Mouse (Mus musculus): ENCODE results near the gene Phf21a. TPM values are rescaled to one million over a fixed set of nuclear protein-coding genes. Genes with fewer than 3 reads are reported as not detected.
"Not testable (repeated sequence)": the region's sequence is repeated elsewhere in the genome, so short reads cannot be mapped to it uniquely, and the experiment has no call there.

The Phf21a gene
- polyA plus RNA-seq, 1 experiment: 49.2 TPM

DNA sequence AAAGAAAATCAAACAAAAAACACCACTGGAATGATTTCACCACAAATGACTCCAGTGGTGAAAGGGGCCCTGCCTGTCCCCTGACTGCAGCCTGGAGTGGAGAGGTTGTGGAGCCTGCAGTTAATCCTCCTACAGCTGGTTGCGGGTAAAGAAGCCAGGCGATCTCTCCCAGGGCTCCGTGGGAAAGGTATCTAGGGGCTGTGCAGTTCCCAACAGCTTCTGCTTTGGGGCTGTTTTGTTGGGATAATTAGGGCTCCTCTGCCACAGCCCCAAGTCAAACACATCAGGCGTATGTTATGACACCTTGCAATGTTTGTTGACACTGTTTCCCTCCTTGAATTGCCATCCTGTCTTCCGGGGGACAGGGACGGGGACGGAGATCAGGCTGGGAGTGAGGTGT is 47.5 kb downstream of the Phf21a start:
- DNase-seq (ENCODE audit: low read depth in 1 of 2, low spot score in 2 of 2): no peak
- no peaks in the 10 kb centered on the region for H3K4me1 ChIP-seq (ENCODE audit: control insufficient read depth, insufficient read depth, insufficient read length)
- H3K4me3 ChIP-seq (ENCODE audit: extremely low read depth, insufficient read depth, insufficient read length): no peak overlapping the region
- WGBS: 86% methylated on average over 7 of the region's 7 CpGs
- H3K27me3 ChIP-seq (ENCODE audit: control insufficient read depth, insufficient read depth, low read length): no peaks in the 10 kb centered on the region
- H3K27ac ChIP-seq (ENCODE audit: insufficient read depth, low read length): no peak overlapping the region
- no peaks in the 10 kb centered on the region for H3K36me3 ChIP-seq (ENCODE audit: control insufficient read depth, insufficient read depth, low read length)
- TF ChIP-seq CTCF (IDR thresholded peaks at IDR 0.05; ENCODE audit: extremely low read depth, insufficient read depth, insufficient read length, insufficient replicate concordance) (no peak), POLR2A (IDR thresholded peaks at IDR 0.05; ENCODE audit: low read depth, low read length) (no peak)

DNA sequence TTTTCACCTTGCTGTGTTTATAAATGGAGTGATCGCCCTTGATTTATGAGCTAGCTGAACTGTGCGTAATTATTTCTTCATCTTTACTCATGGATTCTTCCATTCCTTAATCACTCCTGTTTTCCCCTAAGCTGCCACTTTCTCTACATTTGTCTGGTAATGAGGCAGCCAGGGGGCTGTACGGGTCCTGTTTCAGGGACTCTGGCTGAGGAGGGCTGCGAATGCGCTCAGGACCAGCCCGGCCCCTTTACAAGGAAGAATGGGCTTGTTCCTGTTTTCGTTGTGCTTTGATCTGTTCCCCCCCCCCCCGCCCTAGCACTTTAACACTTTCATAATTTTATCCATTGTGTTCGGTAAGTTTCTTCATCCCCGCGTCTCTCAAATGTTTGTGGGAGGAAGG is 48.2 kb downstream of the Phf21a start:
- no peak for DNase-seq (ENCODE audit: low read depth in 1 of 2, low spot score in 2 of 2)
- TF ChIP-seq CTCF (IDR thresholded peaks at IDR 0.05; ENCODE audit: extremely low read depth, insufficient read depth, insufficient read length, insufficient replicate concordance): no peak
- TF ChIP-seq POLR2A (IDR thresholded peaks at IDR 0.05; ENCODE audit: low read depth, low read length): no peak
- Histone ChIP-seq H3K4me3 (ENCODE audit: extremely low read depth, insufficient read depth, insufficient read length) (no peak overlapping the region), H3K27me3 (ENCODE audit: control insufficient read depth, insufficient read depth, low read length) (no peaks in the 10 kb centered on the region), H3K4me1 (ENCODE audit: control insufficient read depth, insufficient read depth, insufficient read length) (no peaks in the 10 kb centered on the region), H3K27ac (ENCODE audit: insufficient read depth, low read length) (no peak overlapping the region), H3K36me3 (ENCODE audit: control insufficient read depth, insufficient read depth, low read length) (no peaks in the 10 kb centered on the region)
- 7% methylated on average over 11 of the region's 11 CpGs for WGBS

DNA sequence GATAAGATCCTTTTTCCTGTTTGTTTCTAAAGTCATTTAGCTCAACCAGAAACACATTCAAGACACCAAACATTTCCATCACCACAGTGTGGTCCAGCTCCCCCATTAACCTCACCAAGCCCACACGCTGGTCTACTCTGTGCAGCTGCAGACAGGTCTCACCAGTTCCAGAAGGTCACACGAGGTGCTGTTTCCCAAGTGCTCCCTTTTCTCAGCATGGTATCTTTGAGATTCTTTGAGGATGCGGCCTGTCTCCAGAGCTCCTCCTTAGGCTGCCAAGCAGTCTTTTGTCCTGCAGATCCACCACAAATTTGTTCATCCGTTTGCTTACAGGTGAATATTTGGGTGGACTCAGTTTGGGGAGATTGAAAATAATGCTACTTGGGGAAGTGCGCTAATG is 51.0 kb downstream of the Phf21a start:
- no peaks in the 10 kb centered on the region for H3K36me3 ChIP-seq (ENCODE audit: control insufficient read depth, insufficient read depth, low read length)
- no peak for DNase-seq (ENCODE audit: low read depth in 1 of 2, low spot score in 2 of 2)
- H3K27me3 ChIP-seq (ENCODE audit: control insufficient read depth, insufficient read depth, low read length): no peaks in the 10 kb centered on the region
- no peak for TF ChIP-seq POLR2A (IDR thresholded peaks at IDR 0.05; ENCODE audit: low read depth, low read length)
- H3K4me3 ChIP-seq (ENCODE audit: extremely low read depth, insufficient read depth, insufficient read length): no peak overlapping the region
- no peak overlapping the region for H3K27ac ChIP-seq (ENCODE audit: insufficient read depth, low read length)
- 77% methylated on average over 5 of the region's 5 CpGs for WGBS
- H3K4me1 ChIP-seq (ENCODE audit: control insufficient read depth, insufficient read depth, insufficient read length): no peaks in the 10 kb centered on the region

DNA sequence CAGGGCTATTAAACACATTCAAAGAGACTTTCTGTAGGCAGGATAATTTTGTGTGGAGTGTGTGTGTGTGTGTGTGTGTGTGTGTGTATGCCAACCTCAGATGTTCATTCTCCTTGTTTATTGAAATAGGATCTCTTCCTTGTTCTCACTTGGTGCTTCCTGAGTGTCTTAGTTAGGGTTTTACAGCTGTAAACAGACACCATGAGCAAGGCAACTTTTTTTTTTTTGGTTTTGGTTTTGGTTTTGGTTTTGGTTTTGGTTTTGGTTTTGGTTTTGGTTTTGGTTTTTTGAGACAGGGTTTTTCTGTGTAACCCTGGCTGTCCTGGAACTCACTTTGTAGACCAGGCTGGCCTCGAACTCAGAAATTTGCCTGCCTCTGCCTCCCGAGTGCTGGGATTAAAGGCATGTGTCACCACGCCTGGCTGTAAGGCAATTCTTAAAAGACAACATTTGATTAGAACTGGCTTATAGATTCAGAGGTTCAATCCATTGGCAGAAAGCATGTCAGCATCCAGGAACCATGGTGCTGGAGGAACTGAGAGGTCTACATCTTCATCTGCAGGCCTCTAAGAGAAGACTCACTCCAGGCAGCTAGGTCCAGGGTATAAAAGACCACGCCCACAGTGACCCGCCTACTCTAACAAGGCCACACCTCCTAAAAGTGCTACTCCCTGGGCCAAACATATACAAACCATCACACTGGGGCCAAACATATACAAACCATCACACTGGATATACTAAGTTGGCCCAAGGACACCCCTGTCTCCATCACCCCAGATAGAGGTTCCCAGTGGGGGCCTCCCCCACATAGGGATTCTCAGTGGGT is 55.2 kb downstream of the Phf21a start:
- H3K27me3 ChIP-seq (ENCODE audit: control insufficient read depth, insufficient read depth, low read length); DNase-seq (ENCODE audit: low read depth in 1 of 2, low spot score in 2 of 2); H3K27ac ChIP-seq (ENCODE audit: insufficient read depth, low read length); H3K36me3 ChIP-seq (ENCODE audit: control insufficient read depth, insufficient read depth, low read length); H3K4me1 ChIP-seq (ENCODE audit: control insufficient read depth, insufficient read depth, insufficient read length); H3K4me3 ChIP-seq (ENCODE audit: extremely low read depth, insufficient read depth, insufficient read length): not testable (repeated sequence)
- WGBS: 88% methylated on average over 5 of the region's 5 CpGs

DNA sequence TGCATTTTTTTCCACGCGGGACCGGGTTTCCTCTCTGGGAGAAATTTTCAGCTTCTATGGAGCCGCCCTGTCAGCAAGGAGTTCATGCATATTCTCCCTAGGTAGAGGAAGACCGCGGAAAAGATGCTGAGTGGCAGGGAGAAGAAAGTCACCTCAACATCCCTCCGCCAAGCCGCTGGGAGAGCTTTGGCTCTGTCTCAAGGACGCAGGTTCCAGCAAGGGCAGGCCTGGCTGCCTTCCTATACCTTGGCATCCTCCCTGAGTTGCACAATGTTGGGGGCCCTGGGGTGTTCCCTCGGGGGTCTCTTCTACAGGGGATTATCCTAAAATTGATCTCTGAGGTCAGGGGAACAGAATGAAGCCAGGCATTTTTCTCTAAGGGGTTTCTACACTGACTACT is 71.4 kb downstream of the Phf21a start:
- no peaks in the 10 kb centered on the region for H3K4me1 ChIP-seq (ENCODE audit: control insufficient read depth, insufficient read depth, insufficient read length)
- no peaks in the 10 kb centered on the region for H3K36me3 ChIP-seq (ENCODE audit: control insufficient read depth, insufficient read depth, low read length)
- TF ChIP-seq CTCF (IDR thresholded peaks at IDR 0.05; ENCODE audit: extremely low read depth, insufficient read depth, insufficient read length, insufficient replicate concordance) (no peak), POLR2A (IDR thresholded peaks at IDR 0.05; ENCODE audit: low read depth, low read length) (no peak)
- H3K27ac ChIP-seq (ENCODE audit: insufficient read depth, low read length): no peak overlapping the region
- 82% methylated on average over 10 of the region's 10 CpGs for WGBS
- DNase-seq (ENCODE audit: low read depth in 1 of 2, low spot score in 2 of 2): no peak
- H3K27me3 ChIP-seq (ENCODE audit: control insufficient read depth, insufficient read depth, low read length): 0 out of 2 replicates have a peak, but pooled peaks cover 2% of the 10 kb centered on the region
- H3K4me3 ChIP-seq (ENCODE audit: extremely low read depth, insufficient read depth, insufficient read length): no peak overlapping the region

DNA sequence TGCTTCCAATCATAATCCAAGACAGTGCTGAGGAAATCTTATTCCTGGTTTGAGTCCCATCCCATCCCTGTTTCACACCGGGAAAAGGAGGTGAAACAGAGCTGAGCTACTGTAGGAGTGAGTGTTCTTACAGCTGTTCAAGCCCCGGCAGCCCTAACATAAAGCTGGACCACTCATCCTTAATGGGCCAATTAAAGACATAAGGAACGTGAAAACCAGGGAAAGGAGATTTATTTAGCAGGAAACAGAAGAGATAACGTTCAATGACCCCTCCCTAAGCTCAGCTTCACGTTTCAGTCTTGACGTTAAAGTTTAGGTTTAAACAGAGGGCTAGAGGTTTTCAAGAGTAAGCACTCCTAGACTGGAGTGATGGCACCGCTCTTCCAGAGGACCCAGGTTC is 74.0 kb downstream of the Phf21a start:
- Histone ChIP-seq H3K4me1 (ENCODE audit: control insufficient read depth, insufficient read depth, insufficient read length) (no peaks in the 10 kb centered on the region), H3K27ac (ENCODE audit: insufficient read depth, low read length) (no peak overlapping the region), H3K36me3 (ENCODE audit: control insufficient read depth, insufficient read depth, low read length) (no peaks in the 10 kb centered on the region), H3K4me3 (ENCODE audit: extremely low read depth, insufficient read depth, insufficient read length) (no peak overlapping the region), H3K27me3 (ENCODE audit: control insufficient read depth, insufficient read depth, low read length) (0 out of 2 replicates have a peak, but pooled peaks cover 2% of the 10 kb centered on the region)
- no peak for DNase-seq (ENCODE audit: low read depth in 1 of 2, low spot score in 2 of 2)
- TF ChIP-seq POLR2A (IDR thresholded peaks at IDR 0.05; ENCODE audit: low read depth, low read length): no peak
- TF ChIP-seq CTCF (IDR thresholded peaks at IDR 0.05; ENCODE audit: extremely low read depth, insufficient read depth, insufficient read length, insufficient replicate concordance): no peak
- WGBS: 63% methylated on average over 7 of the region's 7 CpGs

DNA sequence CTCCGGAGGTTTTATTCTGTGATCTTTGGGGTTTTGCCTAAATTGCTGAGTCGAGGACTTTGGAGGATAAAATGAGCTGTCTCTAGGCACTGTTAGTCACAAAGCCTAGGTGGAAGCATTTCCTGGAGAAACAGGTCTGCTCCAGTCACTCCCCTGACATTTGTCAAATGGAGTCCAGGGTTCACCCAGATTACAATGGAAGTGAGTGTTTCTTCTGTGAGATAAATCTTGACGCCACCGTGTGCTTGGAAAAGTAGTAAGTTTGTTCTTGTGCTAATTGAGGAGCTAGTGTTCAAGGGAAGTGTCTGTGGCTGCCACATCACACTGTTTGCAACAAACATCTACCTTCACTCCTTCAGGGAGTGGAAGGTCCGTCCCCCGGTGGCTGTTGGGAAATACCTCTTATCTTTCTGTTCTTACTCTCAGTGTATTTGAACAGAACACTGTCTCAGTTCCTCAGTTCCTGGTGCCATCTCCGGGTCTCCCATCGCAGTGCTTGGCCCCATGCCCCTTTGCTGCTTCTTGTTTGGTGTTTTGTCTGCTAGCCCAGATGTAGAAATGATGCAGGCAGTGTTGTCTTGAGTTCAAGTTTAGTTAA is 78.2 kb downstream of the Phf21a start:
- no peak for DNase-seq (ENCODE audit: low read depth in 1 of 2, low spot score in 2 of 2)

More for the DNA sequence above, 78.2 kb downstream of the Phf21a start:
- TF ChIP-seq CTCF (IDR thresholded peaks at IDR 0.05; ENCODE audit: extremely low read depth, insufficient read depth, insufficient read length, insufficient replicate concordance) (no peak), POLR2A (IDR thresholded peaks at IDR 0.05; ENCODE audit: low read depth, low read length) (no peak)
- H3K4me3 ChIP-seq (ENCODE audit: extremely low read depth, insufficient read depth, insufficient read length): no peak overlapping the region
- no peaks in the 10 kb centered on the region for H3K4me1 ChIP-seq (ENCODE audit: control insufficient read depth, insufficient read depth, insufficient read length)
- H3K36me3 ChIP-seq (ENCODE audit: control insufficient read depth, insufficient read depth, low read length): no peaks in the 10 kb centered on the region
- H3K27me3 ChIP-seq (ENCODE audit: control insufficient read depth, insufficient read depth, low read length): no peaks in the 10 kb centered on the region
- H3K27ac ChIP-seq (ENCODE audit: insufficient read depth, low read length): no peak overlapping the region
- WGBS: 82% methylated on average over 8 of the region's 8 CpGs

All from spleen, adult 2 months (tissue).